Mouse (Mus musculus) hindbrain, embryonic 16.5 days (tissue): Measurements from ENCODE around the gene Gemin6. TPM values are rescaled to one million over a fixed set of nuclear protein-coding genes. Genes with fewer than 3 reads are reported as not detected.
A peak's percentile ranks its signal among the peaks of the same experiment; 100 is the strongest.
"Not testable (repeated sequence)": the region's sequence is repeated elsewhere in the genome, so short reads cannot be mapped to it uniquely, and the experiment has no call there.

ENCODE experiments used
- ATAC-seq: fragments of 200-750 bp; cut with Nextera tagmentation; 2 replicates; pipeline ENCODE4 v1.8.0; 2017; ENCODE audit warnings: moderate TSS enrichment, moderate library complexity
- H3K27ac ChIP-seq: fragments of 300-500 bp; sonication (generic); 2 replicates; pipeline ENCODE4 v1.5.1; 2014; ENCODE audit warnings: low read depth, mild to moderate bottlenecking, control low read depth, low read length, moderate library complexity
- H3K27me3 ChIP-seq: fragments of 300-500 bp; sonication (generic); replicated peaks from 2 replicates; pipeline ENCODE4 v1.6.1; 2014; ENCODE audit warnings: low read length; ENCODE audit not compliant: control insufficient read depth, insufficient read depth
- H3K36me3 ChIP-seq: fragments of 300-500 bp; sonication (generic); 2 replicates; pipeline ENCODE4 v1.6.1; 2014; ENCODE audit warnings: mild to moderate bottlenecking, low read length, moderate library complexity, mixed read lengths; ENCODE audit not compliant: control insufficient read depth, insufficient read depth
- H3K4me1 ChIP-seq: fragments of 300-500 bp; sonication (generic); 2 replicates; pipeline ENCODE4 v1.6.1; 2014; ENCODE audit warnings: low read depth, low read length; ENCODE audit not compliant: control insufficient read depth, insufficient read depth
- H3K4me2 ChIP-seq: fragments of 300-500 bp; sonication (generic); 2 replicates; pipeline ENCODE4 v1.6.1; 2014; ENCODE audit warnings: mild to moderate bottlenecking, low read length, control low read depth, moderate library complexity
- H3K4me3 ChIP-seq: fragments of 300-500 bp; sonication (generic); 2 replicates; pipeline ENCODE4 v1.5.1; 2014; ENCODE audit warnings: mild to moderate bottlenecking, low read length, control low read depth, moderate library complexity
- H3K9ac ChIP-seq: fragments of 300-500 bp; sonication (generic); 2 replicates; pipeline ENCODE4 v1.6.1; 2014; ENCODE audit warnings: low read depth, mild to moderate bottlenecking, control low read depth, low read length, moderate library complexity
- H3K9me3 ChIP-seq: fragments of 300-500 bp; sonication (generic); 2 replicates; pipeline ENCODE4 v1.6.1; 2014; ENCODE audit warnings: mild to moderate bottlenecking, low read length, moderate library complexity; ENCODE audit not compliant: control insufficient read depth
- WGBS: fragments of 180-500 bp; shearing (Covaris S2); extraction: QIAGEN DNeasy Blood & Tissue Kit; methylation state at CpG from one replicate; pipeline ENCODE4 v1.1.7; 2014; 5-methylcytosine and 5-hydroxymethylcytosine counted together
- polyA plus RNA-seq: library from polyadenylated mRNA; unstranded; fragments of >200 nt; fragmentation: Nextera tagmentation; extraction: Ambion mirVana; gene quantifications from 2 replicates; pipeline ENCODE4 v1.2.1, GENCODE M21; 2015

Gemin6 gene
- polyA plus RNA-seq, 1 experiment from 2014 or later = 20.8 TPM

GRCm38 (mm10) chr17:80223829-80224228 lies 412 bp upstream of the Gemin6 start:
- H3K9me3 ChIP-seq = no peaks in the 10 kb centered on the region
- H3K4me2 ChIP-seq = peak overlapping the region; percentile 81
- H3K36me3 ChIP-seq = no peaks in the 10 kb centered on the region
- 5% methylated on average over 9 of the region's 9 CpGs for WGBS
- peaks cover 5% of the 10 kb centered on the region for H3K4me1 ChIP-seq
- peak overlapping the region; percentile 64 for H3K4me3 ChIP-seq
- peak overlapping the region; percentile 66 for H3K27ac ChIP-seq
- ATAC-seq = peak; percentile 57
- peak overlapping the region; percentile 76 for H3K9ac ChIP-seq
- H3K27me3 ChIP-seq = 0 out of 2 replicates have a peak, but pooled peaks cover 3% of the 10 kb centered on the region

- H3K4me3 ChIP-seq = peak overlapping the region; percentile 64
- WGBS = 53% methylated on average over 4 of the region's 5 CpGs
- H3K4me1 ChIP-seq, H3K36me3 ChIP-seq, H3K27ac ChIP-seq, H3K9me3 ChIP-seq, H3K27me3 ChIP-seq: not testable (repeated sequence)
- ATAC-seq = 0 out of 2 replicates have a peak, but pooled peaks have one; percentile 3
- H3K9ac ChIP-seq = peak overlapping the region; percentile 76
- peak overlapping the region; percentile 81 for H3K4me2 ChIP-seq
These were observed 901 bp downstream of the Gemin6 start for GRCm38 (mm10) chr17:80225142-80225541.

GRCm38 (mm10) chr17:80229396-80229795 lies 5.2 kb downstream of the Gemin6 start:
- Histone ChIP-seq H3K9me3 (no peaks in the 10 kb centered on the region), H3K4me1 (peaks cover 5% of the 10 kb centered on the region), H3K27ac (no peak overlapping the region), H3K4me3 (no peak overlapping the region), H3K36me3 (no peaks in the 10 kb centered on the region), H3K4me2 (no peak overlapping the region), H3K27me3 (no peaks in the 10 kb centered on the region), H3K9ac (no peak overlapping the region)
- 74% methylated on average over 2 of the region's 2 CpGs for whole genome bisulfite sequencing
- ATAC-seq = no peak

- H3K9me3 ChIP-seq = no peaks in the 10 kb centered on the region
- WGBS = 96% methylated on average over 5 of the region's 5 CpGs
- no peak for ATAC-seq
These were observed 9.6 kb downstream of the Gemin6 start for GRCm38 (mm10) chr17:80233844-80234243.

GRCm38 (mm10) chr17:80234376-80234775 lies 10.1 kb downstream of the Gemin6 start:
- ATAC-seq = no peak
- H3K4me3 ChIP-seq = no peak overlapping the region
- WGBS = 87% methylated on average over 7 of the region's 7 CpGs
- H3K27ac ChIP-seq = no peak overlapping the region
- H3K27me3 ChIP-seq = no peaks in the 10 kb centered on the region
- H3K4me2 ChIP-seq = no peak overlapping the region
- no peaks in the 10 kb centered on the region for H3K4me1 ChIP-seq
- no peak overlapping the region for H3K9ac ChIP-seq
- no peaks in the 10 kb centered on the region for H3K9me3 ChIP-seq
- H3K36me3 ChIP-seq = peaks cover 9% of the 10 kb centered on the region

More at GRCm38 (mm10) chr17:80233844-80234243, 9.6 kb downstream of the Gemin6 start:
- Histone ChIP-seq H3K4me1 (no peaks in the 10 kb centered on the region), H3K27ac (no peak overlapping the region), H3K36me3 (peaks cover 5% of the 10 kb centered on the region; the same call in 1 of the 2 replicates), H3K4me3 (no peak overlapping the region), H3K27me3 (no peaks in the 10 kb centered on the region), H3K4me2 (no peak overlapping the region), H3K9ac (no peak overlapping the region)

- ATAC-seq = no peak
- Histone ChIP-seq H3K36me3 (peaks cover 15% of the 10 kb centered on the region), H3K9me3 (no peaks in the 10 kb centered on the region), H3K4me2 (no peak overlapping the region), H3K4me3 (no peak overlapping the region), H3K4me1 (no peaks in the 10 kb centered on the region), H3K27ac (no peak overlapping the region), H3K9ac (no peak overlapping the region), H3K27me3 (no peaks in the 10 kb centered on the region)
- 90% methylated on average over 3 of the region's 3 CpGs for WGBS
These were observed 11.2 kb downstream of the Gemin6 start for GRCm38 (mm10) chr17:80235477-80235876.

GRCm38 (mm10) chr17:80236805-80237204 lies 12.6 kb downstream of the Gemin6 start:
- H3K36me3 ChIP-seq = peaks cover 25% of the 10 kb centered on the region
- no peak overlapping the region for H3K4me2 ChIP-seq
- no peaks in the 10 kb centered on the region for H3K27me3 ChIP-seq
- H3K4me3 ChIP-seq = no peak overlapping the region
- H3K27ac ChIP-seq = no peak overlapping the region
- H3K4me1 ChIP-seq = no peaks in the 10 kb centered on the region
- H3K9ac ChIP-seq = no peak overlapping the region
- H3K9me3 ChIP-seq = no peaks in the 10 kb centered on the region
- 96% methylated on average over 3 of the region's 3 CpGs for WGBS
- no peak for ATAC-seq

- Histone ChIP-seq H3K27ac (no peak overlapping the region), H3K4me3 (no peak overlapping the region), H3K4me2 (no peak overlapping the region), H3K36me3 (peaks cover 28% of the 10 kb centered on the region), H3K27me3 (no peaks in the 10 kb centered on the region), H3K4me1 (no peaks in the 10 kb centered on the region), H3K9me3 (no peaks in the 10 kb centered on the region), H3K9ac (no peak overlapping the region)
- ATAC-seq = no peak
- WGBS = 91% methylated on average over 5 of the region's 5 CpGs
These were observed 13.2 kb downstream of the Gemin6 start for GRCm38 (mm10) chr17:80237475-80237874.

GRCm38 (mm10) chr17:80241594-80241993 lies 17.4 kb downstream of the Gemin6 start:
- Histone ChIP-seq H3K9me3 (no peaks in the 10 kb centered on the region), H3K4me2 (no peak overlapping the region), H3K36me3 (peaks cover 59% of the 10 kb centered on the region), H3K4me1 (no peaks in the 10 kb centered on the region), H3K9ac (no peak overlapping the region), H3K27ac (no peak overlapping the region), H3K27me3 (no peaks in the 10 kb centered on the region), H3K4me3 (no peak overlapping the region)
- no peak for ATAC-seq
- WGBS = 81% methylated on average over 9 of the region's 9 CpGs

- Histone ChIP-seq H3K4me3 (no peak overlapping the region), H3K36me3 (peaks cover 66% of the 10 kb centered on the region), H3K4me1 (no peaks in the 10 kb centered on the region), H3K27ac (no peak overlapping the region), H3K4me2 (no peak overlapping the region), H3K9me3 (no peaks in the 10 kb centered on the region), H3K27me3 (no peaks in the 10 kb centered on the region), H3K9ac (no peak overlapping the region)
- ATAC-seq = no peak
- WGBS = 59% methylated on average over 13 of the region's 13 CpGs
These were observed 18.9 kb downstream of the Gemin6 start for GRCm38 (mm10) chr17:80243116-80243515.
